Mouse (Mus musculus): ENCODE results near the gene Gpd1l. TPM values are rescaled to one million over a fixed set of nuclear protein-coding genes. Genes with fewer than 3 reads are reported as not detected.
A peak's percentile ranks its signal among the peaks of the same experiment; 100 is the strongest.
"Not testable (repeated sequence)": the region's sequence is repeated elsewhere in the genome, so short reads cannot be mapped to it uniquely, and the experiment has no call there.

The Gpd1l gene
- 10 to 100 TPM; 16.4 to 22.3 TPM for total RNA-seq (2021)
- long read RNA-seq, experiment 1, full-length matches to known transcripts = 9 of 20 reads
- long read RNA-seq, experiment 1, partial matches to known transcripts = 0 of 20 reads
- long read RNA-seq, experiment 1, other reads (novel, unspliced or antisense) = 11 of 20 reads
- long read RNA-seq, experiment 2, full-length matches to known transcripts = 10 of 24 reads
- long read RNA-seq, experiment 2, partial matches to known transcripts = 1 of 24 reads
- long read RNA-seq, experiment 2, other reads (novel, unspliced or antisense) = 13 of 24 reads

DNA sequence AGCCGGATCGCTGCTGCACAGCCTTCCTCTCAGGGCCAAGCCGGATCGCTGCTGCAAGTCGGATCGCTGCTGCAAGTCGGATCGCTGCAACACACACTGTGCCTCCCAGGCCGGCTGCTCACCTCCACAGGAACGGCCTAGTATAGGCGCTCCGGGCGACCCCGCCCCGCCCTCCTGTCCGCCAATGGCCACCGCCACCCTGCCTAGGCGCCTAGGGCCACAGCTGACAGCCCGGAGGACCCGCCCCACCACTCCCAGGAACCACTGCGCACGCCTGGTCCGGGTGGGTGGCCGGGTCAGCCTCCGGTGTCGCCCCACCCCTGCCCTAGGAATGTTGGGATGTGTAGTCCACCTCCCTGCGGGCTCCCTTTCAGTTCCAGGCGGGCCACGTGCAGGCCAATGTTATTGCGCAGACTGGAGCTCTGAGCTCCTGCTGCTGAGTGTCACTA lies at the start of gene Gpd1l:
Gene Gpd1l (minus strand): TSS at position 265 of the 449 bp plus-strand sequence.
- Histone ChIP-seq H3K4me3 (peak within 1 kb of the TSS; percentile 83), H3K27ac (peak within 1 kb of the TSS; percentile 95)
- DNase-seq = peak; percentile 100
- intact Hi-C loops (cut with DNase I) = no loop called here
- no peak for TF ChIP-seq CTCF (IDR thresholded peaks at IDR 0.05)

DNA sequence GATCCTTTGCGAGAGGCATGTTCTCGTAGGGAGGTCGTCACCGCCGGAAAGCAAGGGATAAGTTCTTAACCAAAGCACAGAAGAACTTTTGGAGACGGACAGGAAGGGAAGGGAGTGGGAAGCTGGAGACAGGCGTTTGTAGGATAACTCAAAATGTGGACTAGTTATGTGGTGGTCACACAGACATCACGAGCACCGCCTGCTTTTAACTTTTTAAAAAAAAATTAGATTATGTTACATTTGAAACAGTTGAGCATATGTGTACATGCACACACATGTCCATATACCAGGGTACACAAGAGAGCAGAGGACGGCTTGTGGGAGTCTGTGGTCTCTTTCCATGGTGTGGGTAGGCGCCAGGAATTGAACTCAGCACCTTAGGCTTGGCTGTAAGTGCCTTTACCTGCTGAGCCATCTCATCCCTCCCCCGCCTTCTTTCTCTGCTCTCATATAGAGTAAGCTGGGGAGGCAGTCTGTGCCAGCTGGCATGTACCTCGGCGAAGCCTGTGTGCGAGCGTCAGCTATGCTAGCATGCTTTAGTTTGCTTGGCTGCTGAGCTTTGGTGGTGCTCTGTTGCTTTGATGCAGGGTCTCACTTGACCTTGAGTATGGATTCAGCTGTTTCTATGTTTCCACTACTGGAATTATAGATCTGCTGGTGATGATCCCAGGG lies 49.0 kb upstream of the Gpd1l start, which contains the start of gene Rps27rt:
Gene Rps27rt (minus strand): TSS at position 51 of the 672 bp plus-strand sequence.
- no peak within 1 kb of the TSS for H3K4me3 ChIP-seq
- no peak for DNase-seq
- intact Hi-C loops (cut with DNase I) = no loop called here
- H3K27ac ChIP-seq = no peak within 1 kb of the TSS
- TF ChIP-seq CTCF (IDR thresholded peaks at IDR 0.05) = no peak

GRCm38 (mm10) chr9:114979969-114980368 lies 46.2 kb upstream of the Gpd1l start:
- TF ChIP-seq CTCF (IDR thresholded peaks at IDR 0.05) = no peak
- Histone ChIP-seq H3K4me3 (no peak overlapping the region), H3K27ac (no peak overlapping the region)
- no peak for DNase-seq
- intact Hi-C loops (cut with DNase I) = no loop called here

DNA sequence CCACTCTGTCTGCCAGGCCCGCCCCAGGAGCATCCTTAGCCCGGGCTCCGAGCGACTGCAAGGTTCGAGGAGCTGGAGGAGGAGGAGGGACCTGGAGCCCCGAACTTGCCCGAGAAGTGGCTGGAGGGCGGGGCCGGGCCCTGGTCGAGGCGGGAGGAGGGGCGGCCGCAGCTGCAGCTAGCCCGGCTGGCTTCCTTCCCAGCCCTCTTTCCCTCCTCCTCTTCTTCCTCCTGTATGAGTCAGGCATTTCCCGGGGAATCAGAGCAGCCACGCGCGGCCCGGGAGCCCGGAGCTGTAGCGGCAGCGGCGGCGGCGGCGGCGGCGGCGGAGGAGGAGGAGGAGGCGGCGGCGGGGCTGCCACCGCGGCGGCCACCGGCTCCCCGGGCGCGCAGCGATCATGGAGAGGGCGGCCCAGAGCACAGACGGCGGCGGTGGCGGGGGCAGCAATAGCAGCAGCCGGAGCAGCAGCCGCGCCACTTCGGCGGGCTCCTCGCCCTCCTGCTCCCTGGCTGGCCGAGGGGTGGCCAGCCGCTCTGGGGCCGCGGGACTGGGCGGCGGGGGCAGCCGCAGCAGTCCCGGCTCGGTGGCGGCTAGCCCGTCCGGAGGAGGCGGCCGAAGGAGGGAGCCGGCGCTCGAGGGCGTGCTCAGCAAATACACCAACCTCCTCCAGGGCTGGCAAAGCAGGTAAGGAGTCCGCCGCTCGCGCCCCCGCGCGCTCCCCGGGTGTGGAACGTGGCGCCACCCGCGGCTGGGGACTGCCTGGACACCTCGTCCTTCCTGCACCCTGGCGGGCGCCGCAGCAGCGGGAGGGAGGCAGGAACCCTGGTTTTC lies 44.7 kb upstream of the Gpd1l start, which contains the start of gene Osbpl10:
Gene Osbpl10 (plus strand): TSS at position 289 of the 831 bp plus-strand sequence.
- peak within 1 kb of the TSS; percentile 82 for H3K27ac ChIP-seq
- TF ChIP-seq CTCF (IDR thresholded peaks at IDR 0.05) = peak; percentile 36
- DNase-seq = peak; percentile 92
- intact Hi-C loops (cut with DNase I) = no loop called here
- peak within 1 kb of the TSS; percentile 92 for H3K4me3 ChIP-seq

DNA sequence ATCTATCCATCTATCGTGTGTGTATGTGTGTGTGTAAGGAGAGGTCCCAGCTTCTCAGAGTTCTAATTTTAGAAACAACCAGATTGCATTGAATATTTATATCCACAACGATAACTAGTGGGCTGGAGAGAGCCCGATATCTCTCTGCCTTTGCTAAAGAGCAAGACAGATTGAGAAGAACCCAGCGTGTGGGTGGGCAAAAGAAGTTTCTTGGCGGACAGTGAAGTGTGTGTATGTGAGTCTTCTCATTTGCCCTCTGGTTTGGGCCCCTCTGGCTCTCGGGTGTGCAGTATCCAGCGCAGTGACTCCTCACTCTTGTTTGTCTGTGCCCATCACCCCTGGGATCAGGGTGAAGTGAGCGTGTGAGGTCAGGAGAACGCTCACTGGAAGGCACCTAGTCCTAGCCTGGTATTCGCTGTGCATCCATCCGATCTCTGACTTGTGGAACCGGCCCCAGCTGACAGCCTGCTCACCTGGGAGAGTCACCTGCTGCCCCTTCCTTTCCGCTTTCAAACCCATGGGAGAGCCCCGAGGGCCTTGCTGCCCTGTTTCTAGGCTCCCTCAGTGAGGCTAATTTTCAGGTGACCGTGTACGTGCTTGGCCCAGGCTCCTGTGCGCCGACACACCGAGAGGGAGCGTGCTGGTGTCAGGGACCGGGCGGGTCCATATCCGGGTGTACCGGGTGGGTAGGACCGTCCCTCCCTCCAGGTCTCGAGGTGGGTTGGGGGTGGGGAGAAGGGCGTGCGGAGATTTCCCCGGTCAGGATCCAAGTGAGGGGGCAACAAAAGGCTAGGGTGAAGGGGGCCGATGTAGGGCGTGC lies 43.9 kb upstream of the Gpd1l start:
- TF ChIP-seq CTCF (IDR thresholded peaks at IDR 0.05) = no peak
- intact Hi-C loops (cut with DNase I) = no loop called here
- no peak for DNase-seq
- Histone ChIP-seq H3K27ac (peak overlapping the region; percentile 82), H3K4me3 (peak overlapping the region; percentile 92)

DNA sequence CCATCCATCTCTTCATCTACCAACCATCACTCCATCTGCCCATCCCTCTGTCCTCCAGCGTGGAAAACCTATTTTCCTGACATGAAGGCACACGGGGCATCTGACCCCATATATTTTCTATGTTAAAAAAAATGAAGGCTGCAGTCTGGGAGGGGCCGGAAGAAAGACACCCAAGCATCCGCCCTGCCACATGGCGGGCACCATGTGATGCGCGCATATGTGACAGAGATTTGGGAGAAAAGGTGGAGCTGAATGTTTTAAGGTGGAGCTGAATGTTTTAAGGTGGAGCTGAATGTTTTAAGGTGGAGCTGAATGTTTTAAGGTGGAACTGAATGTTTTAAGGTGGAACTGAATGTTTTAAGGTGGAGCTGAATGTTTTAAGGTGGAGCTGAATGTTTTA lies 32.5 kb upstream of the Gpd1l start:
- H3K27ac ChIP-seq; DNase-seq; intact Hi-C loops (cut with DNase I); H3K4me3 ChIP-seq: not testable (repeated sequence)

GRCm38 (mm10) chr9:114964093-114964492 lies 30.3 kb upstream of the Gpd1l start:
- no peak for TF ChIP-seq CTCF (IDR thresholded peaks at IDR 0.05)
- Histone ChIP-seq H3K27ac (no peak overlapping the region), H3K4me3 (no peak overlapping the region)
- DNase-seq = no peak
- intact Hi-C loops (cut with DNase I) = no loop called here

- Histone ChIP-seq H3K27ac (peak overlapping the region; percentile 75), H3K4me3 (no peak overlapping the region)
- TF ChIP-seq CTCF (IDR thresholded peaks at IDR 0.05) = no peak
- DNase-seq = no peak
- intact Hi-C loops (cut with DNase I) = no loop called here
These were observed 27.1 kb upstream of the Gpd1l start for GRCm38 (mm10) chr9:114960844-114961243.

DNA sequence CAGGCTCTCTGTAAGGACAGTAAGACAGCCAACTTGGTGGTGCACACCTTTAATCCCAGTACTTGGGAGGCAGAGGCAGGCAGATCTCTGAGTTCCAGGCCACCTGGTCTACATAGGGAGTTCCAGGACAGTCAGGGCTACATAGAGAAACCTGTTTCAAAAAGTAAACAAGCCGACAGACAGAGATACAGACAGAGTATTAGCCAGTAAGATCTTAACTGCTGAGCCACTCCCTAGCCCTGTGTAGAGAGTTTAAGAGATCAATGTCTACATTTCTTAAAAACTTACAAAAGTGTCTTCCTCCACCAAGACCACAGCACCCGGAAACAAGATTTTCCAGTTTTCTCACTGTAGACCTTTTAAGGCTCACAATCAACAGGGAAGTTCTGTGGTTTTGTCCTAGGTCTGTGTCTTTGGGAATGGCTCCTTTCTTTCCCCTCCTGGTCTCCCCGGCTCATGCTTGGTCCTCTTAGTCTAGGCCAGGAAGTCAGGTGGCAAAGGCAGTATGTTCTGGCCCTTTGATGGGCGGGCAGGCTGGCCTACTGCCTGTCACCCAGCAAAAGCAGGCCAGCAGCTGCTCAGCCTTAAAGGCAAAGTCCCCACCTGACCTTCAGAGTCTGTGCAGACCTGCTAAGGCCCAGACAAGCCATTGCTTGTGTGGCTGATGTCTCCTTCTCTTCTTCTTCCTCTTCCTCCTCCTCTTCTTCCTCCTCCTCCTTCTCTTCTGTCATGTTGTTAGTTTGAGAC lies 26.4 kb upstream of the Gpd1l start:
- Histone ChIP-seq H3K27ac (peak overlapping the region; percentile 75), H3K4me3 (peak overlapping the region; percentile 15)
- no peak for TF ChIP-seq CTCF (IDR thresholded peaks at IDR 0.05)
- DNase-seq = peak; percentile 80
- intact Hi-C loops (cut with DNase I) = no loop called here

DNA sequence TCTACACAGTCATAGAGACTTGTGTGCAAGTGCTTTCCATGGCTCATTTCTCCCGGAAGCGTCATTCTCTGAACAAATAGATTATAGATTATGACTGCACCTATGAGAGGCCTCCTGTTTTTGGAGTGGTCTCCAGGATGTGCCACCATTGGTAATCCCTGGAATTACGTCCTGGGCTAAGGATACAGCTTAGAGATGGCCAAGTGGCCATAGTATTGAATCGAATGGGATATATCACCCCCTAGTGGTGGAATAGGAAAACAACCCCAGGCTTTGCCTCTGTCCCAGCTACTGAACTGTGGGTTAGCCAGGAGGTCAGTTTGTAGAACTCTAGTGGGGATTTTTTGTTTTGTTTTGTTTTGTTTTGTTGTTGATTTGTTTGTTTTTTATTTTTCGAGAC lies 23.2 kb upstream of the Gpd1l start:
- intact Hi-C loops (cut with DNase I) = loop anchor here (1.0 to 5.0 kb wide), 2 partner anchors 44 to 160 kb away; no protein-coding TSS in a partner anchor
- no peak overlapping the region for H3K27ac ChIP-seq
- peak; percentile 87 for TF ChIP-seq CTCF (IDR thresholded peaks at IDR 0.05)
- no peak for DNase-seq
- H3K4me3 ChIP-seq = no peak overlapping the region

GRCm38 (mm10) chr9:114955340-114955739 lies 21.6 kb upstream of the Gpd1l start:
- no peak for TF ChIP-seq CTCF (IDR thresholded peaks at IDR 0.05)
- Histone ChIP-seq H3K27ac (no peak overlapping the region), H3K4me3 (no peak overlapping the region)
- no peak for DNase-seq
- intact Hi-C loops (cut with DNase I) = loop anchor here (5.0 kb wide), 1 partner anchor 158 kb away; no protein-coding TSS in a partner anchor
